Mouse (Mus musculus): Measurements from ENCODE around the gene Gast. TPM values are rescaled to one million over a fixed set of nuclear protein-coding genes. Genes with fewer than 3 reads are reported as not detected.
"Not testable (repeated sequence)": the region's sequence is repeated elsewhere in the genome, so short reads cannot be mapped to it uniquely, and the experiment has no call there.

Gene Gast
- total RNA-seq, 2 experiments from 2014 or later: not detected

- no peak for DNase-seq (ENCODE audit: low spot score in 2 of 2)
Observed at GRCm38 (mm10) chr11:100360175-100360574, 26.0 kb downstream of the Gast start.

- not testable (repeated sequence) for DNase-seq (ENCODE audit: low spot score in 2 of 2)
Observed at GRCm38 (mm10) chr11:100361059-100361458, 26.9 kb downstream of the Gast start.

- peak; percentile 56 to 78 for DNase-seq (ENCODE audit: low spot score in 2 of 2)
Observed at GRCm38 (mm10) chr11:100362209-100362978, 28.2 kb downstream of the Gast start.

- peak; percentile 51 to 67 for DNase-seq (ENCODE audit: low spot score in 2 of 2)
Observed at GRCm38 (mm10) chr11:100362979-100363562, 28.9 kb downstream of the Gast start.

GRCm38 (mm10) chr11:100369145-100369544 lies 34.9 kb downstream of the Gast start:
- no peak for DNase-seq (ENCODE audit: low spot score in 2 of 2)

- no peak for DNase-seq (ENCODE audit: low spot score in 2 of 2)
Observed at GRCm38 (mm10) chr11:100369822-100370221, 35.6 kb downstream of the Gast start.

GRCm38 (mm10) chr11:100371981-100372558 lies 37.9 kb downstream of the Gast start:
- DNase-seq (ENCODE audit: low spot score in 2 of 2): no peak

GRCm38 (mm10) chr11:100375127-100375526 lies 40.9 kb downstream of the Gast start:
- no peak for DNase-seq (ENCODE audit: low spot score in 2 of 2)

- DNase-seq (ENCODE audit: low spot score in 2 of 2): no peak
Observed at GRCm38 (mm10) chr11:100376005-100376404, 41.8 kb downstream of the Gast start.

- DNase-seq (ENCODE audit: low spot score in 2 of 2): no peak
Observed at GRCm38 (mm10) chr11:100376746-100377389, 42.7 kb downstream of the Gast start.

- no peak for DNase-seq (ENCODE audit: low spot score in 2 of 2)
Observed at GRCm38 (mm10) chr11:100377989-100378388, 43.8 kb downstream of the Gast start.

GRCm38 (mm10) chr11:100378446-100378845 lies 44.2 kb downstream of the Gast start:
- no peak for DNase-seq (ENCODE audit: low spot score in 2 of 2)

GRCm38 (mm10) chr11:100379311-100379710 lies 45.1 kb downstream of the Gast start:
- DNase-seq (ENCODE audit: low spot score in 2 of 2): no peak

- no peak for DNase-seq (ENCODE audit: low spot score in 2 of 2)
Observed at GRCm38 (mm10) chr11:100382682-100383081, 48.5 kb downstream of the Gast start.

GRCm38 (mm10) chr11:100385016-100385415 lies 50.8 kb downstream of the Gast start:
- no peak for DNase-seq (ENCODE audit: low spot score in 2 of 2)

GRCm38 (mm10) chr11:100386586-100386985 lies 52.4 kb downstream of the Gast start:
- DNase-seq (ENCODE audit: low spot score in 2 of 2): no peak

Other genes with a start within 250 kb of the Gast start
- not detected for gene Krt32, start 246.2 kb upstream of the Gast start, total RNA-seq (2021)
- gene Krt35, start 238.2 kb upstream of the Gast start, total RNA-seq (2021): under 1 TPM; 0.15 to 0.31 TPM
- gene Krt36, start 228.8 kb upstream of the Gast start, total RNA-seq (2021): not detected
- gene Krt13, start 212.8 kb upstream of the Gast start, total RNA-seq (2021): not detected
- gene Krt15, start 198.5 kb upstream of the Gast start, total RNA-seq (2021): 1 to 10 TPM in 1 of 2 experiments, under 1 TPM in 1; 0.27 to 1.1 TPM
- gene Krt19, start 185.7 kb upstream of the Gast start, total RNA-seq (2021): 1 to 10 TPM in 1 of 2 experiments, under 1 TPM in 1; 0.71 to 1.3 TPM
- gene Krt9, start 141.2 kb upstream of the Gast start, total RNA-seq (2021): under 1 TPM in 1 of 2 experiments, not detected in 1; 0.15 TPM
- gene Krt14, start 126.9 kb upstream of the Gast start, total RNA-seq (2021): 1 to 10 TPM in 1 of 2 experiments, under 1 TPM in 1; 0.15 to 1.8 TPM
- gene Krt16, start 85.5 kb upstream of the Gast start, total RNA-seq (2021): under 1 TPM in 1 of 2 experiments, not detected in 1; 0.29 TPM
- under 1 TPM; 0.29 to 0.44 TPM for gene Krt17, start 73.4 kb upstream of the Gast start, total RNA-seq (2021)
- gene Krt42, start 64.5 kb upstream of the Gast start, total RNA-seq (2021): not detected
- 100 to 1,000 TPM; 842 to 874 TPM for gene Eif1, start 14.5 kb upstream of the Gast start, total RNA-seq (2021)
- gene Hap1, start 21.7 kb downstream of the Gast start, total RNA-seq (2021): 1 to 10 TPM; 1.5 to 1.7 TPM
- 10 to 100 TPM; 80.4 to 91.4 TPM for gene Jup, start 63.4 kb downstream of the Gast start, total RNA-seq (2021)
- gene P3h4, start 80.4 kb downstream of the Gast start, total RNA-seq (2021): 10 to 100 TPM; 27.4 to 29.4 TPM
- gene Fkbp10, start 81.3 kb downstream of the Gast start, total RNA-seq (2021): 10 to 100 TPM; 86.4 TPM
- gene Nt5c3b, start 107.4 kb downstream of the Gast start, total RNA-seq (2021): 10 to 100 TPM; 35.8 to 38.1 TPM
- 1 to 10 TPM; 1.0 to 1.5 TPM for gene Klhl10, start 107.5 kb downstream of the Gast start, total RNA-seq (2021)
- gene Klhl11, start 138.3 kb downstream of the Gast start, total RNA-seq (2021): 10 to 100 TPM; 14.9 to 15.8 TPM
- 10 to 100 TPM; 54.1 to 57.9 TPM for gene Acly, start 193.6 kb downstream of the Gast start, total RNA-seq (2021)
- gene Ttc25, start 211.2 kb downstream of the Gast start, total RNA-seq (2021): under 1 TPM; 0.13 to 0.22 TPM
- 10 to 100 TPM; 33.3 to 38.3 TPM for gene Cnp, start 240.5 kb downstream of the Gast start, total RNA-seq (2021)